Mouse (Mus musculus): ENCODE data around the gene Tmem169. TPM values are rescaled to one million over a fixed set of nuclear protein-coding genes. Genes with fewer than 3 reads are reported as not detected.

Gene Tmem169
- total RNA-seq, 2 experiments from 2014 or later = 12.9 to 14.5 TPM

GRCm38 (mm10) chr1:72323248-72323647 lies 39.1 kb downstream of the Tmem169 start:
- no peak for DNase-seq (ENCODE audit: low spot score in 2 of 2)

GRCm38 (mm10) chr1:72326162-72326821 lies 42.1 kb downstream of the Tmem169 start:
- no peak for DNase-seq (ENCODE audit: low spot score in 2 of 2)

GRCm38 (mm10) chr1:72334807-72335206 lies 50.6 kb downstream of the Tmem169 start:
- DNase-seq (ENCODE audit: low spot score in 2 of 2) = no peak

- peak; percentile 12 to 55 for DNase-seq (ENCODE audit: low spot score in 2 of 2)
These were observed 52.6 kb downstream of the Tmem169 start for GRCm38 (mm10) chr1:72336780-72337179.

GRCm38 (mm10) chr1:72338341-72338740 lies 54.2 kb downstream of the Tmem169 start:
- no peak for DNase-seq (ENCODE audit: low spot score in 2 of 2)

GRCm38 (mm10) chr1:72347873-72348272 lies 63.7 kb downstream of the Tmem169 start:
- DNase-seq (ENCODE audit: low spot score in 2 of 2) = no peak

Other genes starting within 250 kb of the Tmem169 start
- 1 to 10 TPM; 4.7 TPM for gene Mreg, start 72.1 kb upstream of the Tmem169 start, total RNA-seq (2021)
- 1 to 10 TPM; 5.6 to 6.3 TPM for gene Pecr, start 55 bp upstream of the Tmem169 start, total RNA-seq (2021)
- gene Xrcc5, start 23.1 kb downstream of the Tmem169 start, total RNA-seq (2021) = 10 to 100 TPM; 15.3 to 17.5 TPM

Measured in layer of hippocampus, adult 18-20 months (tissue).